Mouse (Mus musculus) cortical plate, adult 2 months (tissue): ENCODE measurements around the gene 4930568D16Rik. TPM values are rescaled to one million over a fixed set of nuclear protein-coding genes. Genes with fewer than 3 reads are reported as not detected.

ENCODE experiments used
- H3K27ac ChIP-seq: fragments of 200-500 bp; 2 replicates; pipeline ENCODE4 v1.5.1; 2012; ENCODE audit warnings: low read length, control low read depth, inconsistent platforms; ENCODE audit not compliant: insufficient read depth
- H3K4me1 ChIP-seq: fragments of 200-500 bp; 2 replicates; pipeline ENCODE4 v1.6.1; 2011; ENCODE audit warnings: low read length; ENCODE audit not compliant: control insufficient read depth, insufficient read depth
- H3K4me3 ChIP-seq: fragments of 200-500 bp; 2 replicates; pipeline ENCODE4 v1.5.1; 2011; ENCODE audit warnings: mild to moderate bottlenecking, low read length, control low read depth; ENCODE audit not compliant: insufficient read depth
- CTCF ChIP-seq: fragments of 200-500 bp; IDR thresholded peaks from 2 replicates; pipeline ENCODE4 v1.5.1; 2011; ENCODE audit warnings: mild to moderate bottlenecking, control low read depth, low read length; ENCODE audit not compliant: insufficient read depth; ENCODE audit errors: extremely low read depth
- POLR2A ChIP-seq: fragments of 200-500 bp; IDR thresholded peaks from 2 replicates; pipeline ENCODE4 v1.6.1; 2011; ENCODE audit warnings: mild to moderate bottlenecking, low read length, control low read depth; ENCODE audit not compliant: insufficient read depth; ENCODE audit errors: extremely low read depth
- polyA plus RNA-seq: library from polyadenylated mRNA; depleted of rRNA; stranded (reverse); fragments of >200 nt; gene quantifications from 2 replicates; pipeline ENCODE4 v1.2.3, GENCODE M21; 2012; rRNA removed

Gene 4930568D16Rik
- polyA plus RNA-seq, 1 experiment: not detected

- no peak overlapping the region for H3K27ac ChIP-seq
- H3K4me1 ChIP-seq: no peaks in the 10 kb centered on the region
- no peak overlapping the region for H3K4me3 ChIP-seq
- TF ChIP-seq CTCF (no peak), POLR2A (no peak)
Measured at GRCm38 (mm10) chr2:35309906-35310493, 57.5 kb downstream of the 4930568D16Rik start.

- Histone ChIP-seq H3K4me1 (no peaks in the 10 kb centered on the region), H3K4me3 (no peak overlapping the region), H3K27ac (no peak overlapping the region)
- TF ChIP-seq CTCF: no peak
Measured at GRCm38 (mm10) chr2:35308166-35308565, 59.4 kb downstream of the 4930568D16Rik start.

Other genes starting within 250 kb of the 4930568D16Rik start
- gene Rab14, start 166.6 kb downstream of the 4930568D16Rik start, polyA plus RNA-seq: 166 and 169 TPM in 2 replicates
- 96.0 and 134 TPM in 2 replicates for gene Gsn, start 111.3 kb downstream of the 4930568D16Rik start, polyA plus RNA-seq
- 12.7 and 14.7 TPM in 2 replicates for gene Stom, start 30.8 kb downstream of the 4930568D16Rik start, polyA plus RNA-seq
- not detected in 2 replicates for gene 4930402F06Rik, start 29.4 kb upstream of the 4930568D16Rik start, polyA plus RNA-seq
- gene Ggta1, start 95.5 kb upstream of the 4930568D16Rik start, polyA plus RNA-seq: 3.4 and 3.7 TPM in 2 replicates
- gene Dab2ip, start 190.5 kb upstream of the 4930568D16Rik start, polyA plus RNA-seq: 114 and 120 TPM in 2 replicates